Mouse (Mus musculus) left cerebral cortex, adult 18-20 months (tissue): ENCODE measurements at regions not wholly inside any gene's neighbourhood (a gene's known extent, or its start where the extent isn't known, plus 50 kb on each side); places are given as distances from the start of the nearest gene placed in this dataset.

Experiments used
- DNase-seq, 2 experiments: peaks; one replicate each; pipeline ENCODE4 v3.0.0; 2021 to 2022; ENCODE audit warnings: low spot score in 2 of 2, mixed read lengths in 1 of 2

DNA sequence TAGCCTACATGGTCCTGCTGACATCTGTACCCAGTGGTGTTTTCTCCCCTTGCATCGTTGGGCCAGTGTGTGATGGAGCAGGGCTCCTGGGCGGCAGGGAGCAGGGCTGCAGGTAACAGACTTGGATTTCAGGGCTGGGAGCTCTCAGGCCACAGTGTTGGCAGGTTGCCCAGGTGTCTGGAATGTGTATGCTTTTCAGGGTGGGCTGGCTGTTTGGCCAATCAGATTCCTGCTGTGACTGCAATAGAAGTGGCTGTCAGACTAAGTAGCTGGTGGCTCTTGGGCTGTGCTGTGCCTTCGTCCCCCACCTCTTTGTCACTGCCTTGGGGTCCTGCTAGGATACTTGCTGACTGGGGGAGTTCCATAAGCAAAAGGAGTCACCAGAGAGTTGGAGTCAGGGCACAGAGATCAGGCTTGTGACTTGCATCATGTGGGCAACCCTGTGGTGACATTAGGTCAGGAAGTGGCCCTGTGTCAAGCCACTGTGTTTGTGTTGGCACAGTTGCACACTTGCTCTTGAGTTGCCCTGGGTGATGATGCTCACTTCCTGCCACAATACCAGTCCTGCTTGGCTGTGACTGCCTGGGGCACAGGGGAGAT, 183.1 kb downstream of the Fgf9 start:
- no peak for DNase-seq

DNA sequence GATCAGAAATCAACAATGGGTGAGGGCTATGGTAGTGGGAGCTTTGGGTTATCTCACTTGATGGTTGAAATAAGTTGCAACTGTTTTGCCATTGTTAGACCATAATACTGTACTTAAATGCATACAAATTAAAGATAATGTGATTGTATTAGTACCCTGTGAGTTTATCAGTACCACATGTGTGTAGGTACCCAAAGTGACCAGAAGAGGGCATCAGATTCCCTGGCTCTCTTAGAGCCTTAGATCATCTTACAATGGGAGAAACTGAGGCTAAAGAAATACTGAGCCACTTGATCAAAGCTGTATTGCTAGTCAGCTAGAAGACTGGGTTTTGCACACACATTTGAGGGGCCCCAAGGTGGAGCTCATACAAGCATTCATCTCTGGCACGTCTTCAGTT, 155.5 kb downstream of the Fgf9 start:
- DNase-seq: no peak

DNA sequence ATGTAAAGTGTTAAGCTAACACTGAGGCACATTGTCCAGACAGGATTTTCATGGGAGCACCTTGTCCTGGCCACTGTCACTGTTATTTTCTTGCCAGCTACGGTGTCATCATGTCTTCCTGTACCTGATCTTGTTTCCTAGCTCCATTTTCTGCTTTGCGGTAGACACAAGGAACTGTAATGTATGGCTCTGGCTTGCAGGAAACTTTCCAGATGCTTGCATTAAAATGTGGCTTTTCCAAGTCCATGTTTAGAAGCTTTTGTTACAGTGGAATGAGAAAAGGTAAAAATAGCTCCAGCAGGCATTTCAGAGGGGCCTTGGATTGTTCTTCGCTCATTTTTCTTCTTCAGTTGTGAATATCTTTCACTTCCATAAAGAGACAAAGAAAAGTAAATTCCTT, 154.1 kb downstream of the Fgf9 start:
- no peak for DNase-seq

DNA sequence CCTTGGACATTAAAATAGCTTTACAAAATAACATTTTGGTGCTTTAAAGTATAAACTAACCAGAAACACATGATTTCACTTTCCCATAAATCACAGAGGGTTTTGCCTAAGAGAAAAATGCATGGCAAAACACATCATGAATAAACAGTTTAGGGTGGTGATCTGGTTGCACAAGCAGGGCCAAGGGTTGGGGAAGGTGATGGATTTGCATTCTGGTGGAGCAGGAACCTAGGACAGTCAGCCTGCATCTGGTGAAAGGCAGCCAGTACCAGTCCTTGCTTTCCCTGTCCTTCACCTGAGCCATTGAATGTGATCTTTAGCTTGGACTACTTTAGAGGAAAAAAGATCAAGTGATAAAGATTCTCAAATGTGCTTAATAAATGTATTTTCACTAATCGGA, 138.1 kb downstream of the Fgf9 start:
- DNase-seq: no peak

DNA sequence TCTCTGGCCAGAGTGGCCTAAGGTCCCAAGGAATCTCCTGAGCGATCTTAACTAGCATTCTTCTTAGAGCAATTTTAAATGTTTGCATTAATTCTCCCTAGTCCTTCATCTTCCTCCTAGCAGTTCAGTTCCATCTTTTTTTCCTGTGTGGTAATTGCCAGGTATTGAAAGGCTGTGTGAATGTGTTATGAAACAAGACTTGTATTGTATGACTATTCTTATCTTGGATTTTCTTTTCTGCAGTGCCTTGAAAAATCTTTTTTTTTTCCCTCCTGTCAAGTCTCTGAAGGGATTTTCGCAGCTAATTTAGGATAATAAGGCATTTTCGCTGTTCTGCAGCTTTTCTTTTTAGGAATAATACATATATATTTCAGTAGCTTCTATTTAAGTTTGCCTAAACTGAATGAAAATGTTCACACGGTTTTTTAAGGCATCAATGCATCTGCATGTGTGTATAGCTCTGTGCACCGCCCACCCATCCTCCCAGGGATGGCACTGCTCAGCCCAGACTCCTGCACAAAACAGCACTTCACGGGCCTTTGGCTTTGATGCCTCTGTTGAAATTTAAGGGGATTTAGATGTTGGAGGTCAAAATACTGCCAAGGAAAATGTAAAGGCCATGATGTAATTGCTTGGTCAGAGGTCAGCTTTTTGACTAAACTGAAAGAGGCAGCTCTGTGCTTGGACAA, 132.4 kb downstream of the Fgf9 start:
- peak; percentile 32 to 62 for DNase-seq

DNA sequence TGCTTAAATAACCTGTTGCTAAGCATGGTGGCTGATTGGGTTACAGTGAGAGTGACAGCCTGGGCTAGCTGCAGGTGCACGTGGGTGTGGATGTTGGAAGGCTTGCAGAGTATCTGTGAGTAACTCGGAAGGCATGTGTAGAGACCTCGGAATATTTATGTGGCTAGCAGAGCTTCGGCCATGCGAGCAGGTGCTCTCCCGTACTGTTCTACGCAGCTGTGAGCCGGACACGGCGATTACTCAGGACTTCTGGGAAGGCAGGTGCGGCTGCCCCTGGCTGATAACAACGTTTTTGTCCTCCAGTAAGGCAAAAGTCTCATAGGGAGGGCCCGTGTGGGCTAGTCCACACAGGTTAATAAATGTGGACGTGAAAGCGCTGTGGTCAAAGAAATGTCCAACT, 119.6 kb downstream of the Fgf9 start:
- DNase-seq: no peak

DNA sequence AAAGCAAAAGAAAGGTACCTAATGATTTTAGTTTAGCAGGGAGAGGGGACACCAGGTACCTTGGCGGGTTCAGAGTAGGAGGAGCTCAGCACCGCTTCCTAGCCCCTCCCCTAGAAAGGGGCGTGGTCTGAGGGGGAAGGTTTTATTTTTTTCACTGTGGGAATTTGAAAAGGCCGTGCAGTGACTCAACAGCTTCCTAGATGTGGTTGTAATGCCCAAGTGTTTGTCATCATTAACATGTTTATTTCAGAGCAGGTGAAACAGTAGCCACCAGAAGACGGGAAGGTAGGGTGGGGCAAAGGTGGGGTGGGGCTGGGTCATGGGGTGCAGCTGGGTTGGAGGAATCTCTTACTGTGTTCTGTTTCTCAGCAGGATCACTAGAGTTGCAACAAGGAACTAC, 112.5 kb downstream of the Fgf9 start:
- no peak for DNase-seq

DNA sequence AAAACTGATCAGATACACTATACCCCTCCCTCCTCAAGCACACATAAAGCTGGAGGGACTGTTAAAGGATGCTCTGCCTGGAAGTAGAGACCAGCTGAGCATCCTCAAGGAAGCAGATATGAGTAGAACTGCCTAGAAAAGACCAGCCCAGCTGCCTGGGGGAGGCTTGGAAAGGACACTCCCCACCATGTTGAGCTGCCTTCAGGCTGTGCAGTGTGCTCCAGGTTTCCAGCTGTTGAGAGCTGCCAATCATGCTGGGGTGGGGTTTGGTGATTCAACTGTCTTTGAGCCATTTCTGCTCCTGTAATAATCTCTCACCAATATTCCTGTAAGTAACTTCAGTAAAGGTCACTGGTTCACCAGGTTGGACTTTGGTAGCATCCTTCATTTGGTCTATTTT, 110.4 kb downstream of the Fgf9 start:
- DNase-seq: no peak

DNA sequence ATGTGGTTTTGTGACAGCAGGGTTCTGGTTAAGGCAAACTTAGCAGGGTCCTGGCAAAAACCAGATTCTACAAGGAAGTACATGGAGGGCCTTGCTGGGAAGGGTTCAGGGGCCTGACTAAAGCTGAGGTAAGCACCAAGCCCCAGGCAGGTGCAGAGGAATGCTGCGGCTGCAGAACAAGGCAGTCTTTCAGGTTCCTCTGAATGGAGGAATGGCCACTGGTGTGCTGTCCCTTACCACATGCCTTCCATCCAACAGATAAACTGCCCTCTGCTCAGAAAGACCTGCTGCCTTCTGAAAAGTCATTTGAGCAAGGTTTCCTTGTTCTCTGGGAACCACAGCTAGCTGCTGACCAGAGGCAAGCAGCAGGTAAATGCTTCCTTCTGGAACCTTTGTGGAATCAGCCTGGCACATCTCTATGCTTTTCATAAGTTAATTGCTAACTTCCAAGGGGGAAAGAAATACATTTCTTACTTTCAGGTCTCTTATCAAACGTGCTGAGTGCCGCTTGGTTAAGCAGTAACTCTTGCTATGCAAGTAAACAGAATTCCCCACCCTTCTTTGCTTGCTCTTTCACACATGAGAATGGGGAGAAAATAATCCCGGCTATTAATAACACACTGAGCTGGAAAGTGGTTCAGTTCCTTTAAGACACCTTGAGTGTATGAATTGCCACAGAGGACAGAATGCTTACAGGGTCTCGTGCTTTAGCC, 105.5 kb downstream of the Fgf9 start:
- no peak for DNase-seq

DNA sequence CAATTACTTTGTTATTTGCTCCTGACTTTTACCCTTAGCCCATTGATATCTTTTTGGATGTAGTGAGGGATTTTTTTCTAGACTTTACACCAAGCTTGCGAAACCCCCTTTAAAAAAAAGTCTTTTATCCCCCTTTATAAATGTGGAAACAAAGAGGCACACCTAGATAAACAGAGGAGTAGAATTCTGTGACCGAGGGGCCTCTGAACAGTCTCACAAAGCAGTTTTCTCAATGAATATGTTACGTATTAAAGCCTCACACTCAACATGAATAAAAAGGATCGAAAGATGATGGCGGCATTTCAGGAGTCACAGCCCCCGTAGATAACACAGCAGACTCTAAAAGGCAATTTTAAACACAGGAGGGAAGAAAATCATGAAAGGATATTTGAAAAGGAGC, 104.2 kb downstream of the Fgf9 start:
- no peak for DNase-seq

DNA sequence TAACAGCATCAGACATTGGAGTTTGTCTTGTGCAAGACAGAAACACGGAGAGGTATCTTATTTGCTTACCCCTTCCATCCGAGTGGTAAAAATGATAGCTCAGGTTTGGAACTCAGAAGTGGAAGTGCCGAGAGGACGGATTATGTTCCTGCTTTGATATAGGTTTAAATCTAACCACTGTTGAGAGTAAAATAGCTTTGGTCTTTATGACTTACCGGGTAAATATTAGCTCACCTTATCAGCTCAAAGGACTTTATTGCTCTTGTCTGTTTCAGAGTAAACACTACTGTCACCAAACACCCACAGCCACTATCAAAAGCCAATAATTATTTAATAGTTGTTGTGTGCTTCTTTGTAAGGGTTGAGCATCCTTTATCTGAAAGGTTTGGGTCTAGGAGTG, 98.6 kb downstream of the Fgf9 start:
- DNase-seq: no peak
